Mouse (Mus musculus) A20 (cell line): ENCODE measurements around the gene Pigs.

Experiments used
- DNase-seq: peaks from one replicate; pipeline ENCODE4 v3.0.0-alpha.2; 2011; ENCODE audit warnings: low read depth, low spot score

Gene Pigs

DNA sequence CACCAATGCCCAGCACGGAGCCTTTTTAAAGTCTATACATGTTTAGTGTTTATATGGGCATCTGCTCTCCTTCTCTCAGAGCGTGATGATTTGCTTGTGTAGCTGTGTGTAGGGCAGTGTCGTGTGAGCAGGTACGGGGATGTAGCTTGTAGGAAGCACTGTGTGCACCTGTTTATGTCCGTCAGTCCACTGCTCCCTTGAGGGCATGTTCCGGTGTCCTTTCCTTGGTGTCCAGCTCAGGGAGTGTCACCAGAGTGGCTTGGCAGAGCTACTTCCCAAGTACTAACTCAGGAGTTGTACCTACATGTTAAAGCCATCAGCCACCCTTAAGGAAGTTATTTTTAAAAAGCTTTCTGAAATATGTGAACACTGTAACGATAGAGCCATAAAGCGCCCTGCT is 8.8 kb downstream of the Pigs start:
- DNase-seq = no peak

DNA sequence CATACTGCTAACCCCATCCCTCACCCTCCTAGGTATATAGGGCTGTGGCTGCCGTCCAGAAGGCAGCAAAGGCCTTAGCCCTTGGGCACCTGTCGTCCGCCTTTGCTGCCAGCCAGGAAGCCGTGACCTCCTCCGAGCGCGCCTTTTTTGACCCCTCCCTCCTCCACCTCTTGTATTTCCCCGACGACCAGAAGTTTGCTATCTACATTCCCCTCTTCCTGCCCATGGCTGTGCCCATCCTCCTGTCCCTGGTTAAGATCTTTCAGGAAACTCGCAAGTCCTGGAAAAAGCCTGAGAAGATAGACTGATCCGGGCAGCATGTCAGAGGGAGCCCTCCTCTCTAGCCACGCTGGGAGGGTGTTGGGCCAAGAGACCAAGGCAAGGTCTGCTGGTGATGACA is 13.5 kb downstream of the Pigs start:
- DNase-seq = no peak

DNA sequence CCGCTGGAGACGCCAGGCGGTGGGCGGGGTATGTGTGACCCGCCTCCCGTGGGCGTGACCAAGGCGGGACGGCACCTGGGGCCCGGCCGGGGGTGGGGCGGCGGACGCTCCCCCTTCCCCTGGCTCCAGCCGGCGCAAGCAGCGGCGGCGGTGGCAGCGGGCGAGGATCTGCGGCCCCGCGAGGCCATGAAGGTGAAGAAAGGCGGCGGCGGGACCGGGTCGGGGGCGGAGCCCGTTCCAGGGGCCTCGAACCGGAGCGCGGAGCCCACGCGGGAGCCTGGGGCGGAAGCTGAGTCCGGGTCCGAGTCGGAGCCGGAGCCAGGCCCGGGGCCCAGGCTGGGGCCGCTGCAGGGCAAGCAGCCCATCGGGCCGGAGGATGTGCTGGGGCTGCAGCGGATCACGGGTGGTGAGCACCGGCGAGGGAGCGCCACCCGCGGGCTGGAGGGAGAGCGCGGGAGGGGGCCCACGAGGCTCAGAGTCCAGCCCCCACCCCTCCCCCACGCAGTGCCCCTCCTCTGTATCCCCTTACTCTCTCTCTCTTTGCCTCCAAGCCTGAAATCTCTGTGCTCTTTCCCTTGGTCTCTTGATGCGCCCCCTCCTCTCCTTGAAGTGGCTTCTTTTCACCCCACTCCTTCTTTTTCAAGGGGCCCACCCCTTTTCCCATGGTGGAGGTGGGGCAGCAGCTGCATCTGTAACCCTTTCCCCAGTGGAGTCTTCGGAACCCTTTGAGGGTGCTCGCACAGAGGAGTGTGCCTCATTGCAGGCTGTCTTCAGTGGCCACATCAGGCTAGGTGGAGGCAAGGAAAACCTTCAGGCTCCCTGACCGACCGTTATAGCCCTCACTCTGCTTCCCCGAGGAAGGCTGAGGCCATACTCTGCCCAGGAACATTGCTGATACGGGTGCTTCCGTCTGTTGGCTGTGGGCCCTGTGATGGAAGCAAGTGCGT is 15.4 kb downstream of the Pigs start, which contains the start of gene Unc119:
Unc119 (plus strand) TSS at position 102 of the 947 bp plus-strand sequence.
- peak; percentile 86 for DNase-seq

DNA sequence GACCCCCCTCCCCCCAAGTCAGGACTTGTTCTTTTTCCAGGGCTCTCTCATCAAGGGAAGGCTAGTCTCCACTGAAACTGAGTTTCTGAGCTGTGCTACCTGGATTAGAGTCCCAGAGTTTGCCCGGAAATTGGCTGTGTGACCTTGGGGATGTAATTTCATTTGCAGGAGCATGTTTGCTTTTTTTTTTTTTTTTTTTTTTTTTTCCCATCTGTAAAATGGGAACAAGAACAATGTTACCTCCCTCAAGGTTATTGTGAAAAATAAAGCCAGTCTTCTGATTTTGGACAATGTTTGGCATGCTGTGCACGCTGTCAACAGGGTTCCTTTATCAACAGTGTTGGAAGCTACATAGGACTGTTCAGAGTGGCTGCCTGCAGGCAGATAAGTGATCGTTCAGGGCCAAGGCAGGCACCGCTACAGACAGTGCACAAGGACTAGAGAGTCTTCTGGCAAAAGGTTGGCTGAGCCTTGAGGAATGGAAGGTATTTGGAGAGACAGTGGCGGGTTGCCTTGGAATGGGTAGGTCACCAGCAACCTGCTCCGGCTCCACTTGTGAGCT is 16.2 kb downstream of the Pigs start:
- DNase-seq = no peak

DNA sequence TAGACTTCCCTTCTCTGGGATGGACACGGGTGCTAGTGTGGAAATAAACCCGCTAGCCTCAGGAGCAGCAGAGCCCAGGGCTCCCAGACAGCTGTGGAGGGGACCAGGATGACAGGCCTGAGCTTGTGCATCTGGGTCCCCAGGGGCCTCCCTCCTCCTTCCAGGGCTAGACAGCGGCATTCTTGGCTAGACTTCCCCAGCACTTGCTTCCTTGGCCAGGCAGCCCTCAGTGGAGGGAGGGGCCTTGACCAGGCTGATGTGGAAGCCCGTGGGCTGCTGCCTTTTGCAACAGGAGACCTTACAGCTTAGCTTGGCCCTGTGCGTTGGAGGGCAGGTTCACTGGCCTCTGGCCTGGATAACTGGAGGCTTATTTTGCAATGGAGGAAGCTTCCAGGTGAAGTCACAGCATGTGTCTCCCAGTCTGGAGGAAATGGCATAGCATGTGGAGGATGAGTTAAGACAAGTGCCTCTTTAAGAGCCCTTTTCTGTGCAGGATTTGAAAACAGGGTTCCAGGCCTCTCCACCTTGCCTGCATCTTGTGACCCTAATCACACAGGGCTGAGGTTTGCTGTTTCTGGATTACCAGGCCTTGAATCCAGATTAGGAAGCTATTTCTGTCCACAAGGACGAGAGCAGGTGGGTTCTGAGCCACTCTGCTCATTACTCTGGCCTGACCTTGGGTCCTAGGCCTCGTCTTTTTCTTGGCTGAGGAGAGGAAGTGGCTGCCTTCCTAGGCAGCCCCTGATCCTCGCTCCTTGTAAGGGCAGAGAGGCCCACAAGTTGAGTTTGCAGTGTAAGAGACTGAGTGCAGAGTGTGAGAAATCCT is 16.9 kb downstream of the Pigs start:
- peak; percentile 36 for DNase-seq

DNA sequence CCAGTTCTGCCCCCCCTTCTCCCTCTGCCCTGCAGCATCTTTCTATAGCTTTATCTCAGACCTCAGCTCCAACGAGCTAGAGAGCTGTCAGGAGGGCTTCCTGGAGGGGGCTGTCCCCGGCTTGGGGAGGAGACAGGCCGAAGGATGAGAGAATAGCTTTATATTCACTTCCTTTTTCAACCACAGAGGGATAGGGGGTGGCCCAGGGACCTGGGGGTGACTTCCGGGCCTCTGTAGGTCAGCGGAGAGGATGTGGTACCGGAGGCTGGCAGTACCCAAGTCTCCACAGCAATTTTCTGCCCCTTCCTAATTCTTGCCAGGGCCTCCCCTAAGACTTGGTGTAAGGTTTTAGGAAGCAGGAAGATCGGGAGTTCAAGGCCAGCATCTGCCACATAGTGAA is 17.6 kb downstream of the Pigs start:
- DNase-seq = peak; percentile 89

DNA sequence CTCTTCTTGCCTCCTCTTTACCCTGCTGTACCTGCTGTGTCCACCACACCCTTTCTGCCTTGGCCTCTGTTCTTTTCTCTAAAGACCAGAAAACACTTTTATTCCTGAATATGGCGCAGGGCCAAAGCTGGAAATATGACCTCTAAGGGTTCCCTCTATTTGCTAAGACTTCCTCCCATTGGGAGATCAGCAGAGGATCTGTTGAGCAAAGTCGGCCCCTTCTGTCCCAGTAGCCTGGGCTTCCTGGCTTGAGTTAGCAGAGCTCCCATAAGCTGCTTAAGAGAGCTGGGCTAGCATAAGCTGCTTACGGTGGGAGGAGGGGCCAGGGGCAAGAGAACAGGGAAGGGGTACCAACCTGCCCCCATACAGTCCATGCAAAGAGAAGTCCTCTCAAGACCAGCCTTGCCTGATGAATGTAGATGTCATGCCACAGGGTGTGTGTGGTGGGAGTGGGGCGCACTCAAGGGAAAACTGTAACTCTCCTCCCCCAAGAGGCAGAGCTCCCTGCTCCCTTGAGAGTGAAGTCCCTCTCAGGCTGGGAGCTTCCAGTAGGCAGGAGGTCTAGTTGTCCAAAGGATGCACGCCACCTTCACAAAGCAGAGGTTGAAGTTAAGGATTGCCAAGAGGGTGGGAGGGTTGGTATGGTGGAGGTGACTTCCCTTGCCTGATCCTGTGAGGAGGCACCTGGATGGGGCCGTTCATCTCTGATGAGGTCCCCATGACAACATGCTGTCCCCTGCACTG is 18.3 kb downstream of the Pigs start:
- DNase-seq = peak; percentile 76

DNA sequence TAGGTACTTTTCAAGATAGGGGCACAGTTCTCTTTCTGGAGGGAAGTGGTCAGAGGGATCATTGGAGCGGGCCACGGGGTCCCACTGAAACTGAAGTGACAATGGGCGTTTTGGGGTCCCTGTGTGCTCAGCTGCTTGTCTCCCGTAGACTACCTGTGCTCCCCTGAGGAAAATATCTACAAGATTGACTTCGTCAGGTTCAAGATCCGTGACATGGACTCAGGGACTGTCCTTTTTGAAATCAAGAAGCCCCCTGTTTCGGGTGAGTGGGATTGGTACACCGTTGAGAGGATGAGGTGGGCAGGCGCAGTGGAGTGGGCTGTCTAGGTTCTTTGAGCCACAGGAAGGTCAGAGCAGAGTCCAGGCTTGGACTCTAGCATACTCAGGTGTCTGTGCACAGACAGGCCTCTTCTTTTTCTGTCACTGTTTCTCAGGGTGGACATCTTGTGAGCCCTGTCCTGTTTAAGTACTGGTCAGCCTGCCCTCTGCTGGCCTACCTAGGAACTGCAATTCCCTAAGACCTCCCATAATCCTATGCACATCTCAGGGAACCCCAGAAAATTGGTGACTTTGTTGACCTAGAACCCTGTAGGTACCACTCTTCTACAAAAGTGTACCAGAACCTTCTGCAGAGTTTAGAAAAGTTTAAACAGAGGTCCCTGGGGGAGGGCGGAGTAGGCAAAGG is 19.0 kb downstream of the Pigs start:
- peak; percentile 86 for DNase-seq

DNA sequence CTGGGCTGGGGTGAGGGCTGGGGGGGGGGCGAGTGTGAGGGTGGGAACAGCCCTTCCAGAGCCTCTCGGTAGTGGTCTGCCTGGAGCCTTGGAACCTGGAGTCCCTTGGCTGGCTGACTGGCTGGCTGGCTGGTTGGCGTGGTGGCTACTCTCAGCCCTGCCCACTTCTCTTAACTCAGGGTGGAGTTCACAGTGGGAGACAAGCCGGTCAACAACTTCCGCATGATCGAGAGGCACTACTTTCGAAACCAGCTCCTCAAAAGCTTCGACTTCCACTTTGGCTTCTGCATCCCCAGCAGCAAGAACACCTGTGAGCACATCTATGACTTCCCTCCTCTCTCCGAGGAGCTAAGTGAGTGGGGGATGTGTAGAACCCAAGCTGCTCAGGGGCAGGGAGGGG is 19.7 kb downstream of the Pigs start:
- DNase-seq = peak; percentile 89

DNA sequence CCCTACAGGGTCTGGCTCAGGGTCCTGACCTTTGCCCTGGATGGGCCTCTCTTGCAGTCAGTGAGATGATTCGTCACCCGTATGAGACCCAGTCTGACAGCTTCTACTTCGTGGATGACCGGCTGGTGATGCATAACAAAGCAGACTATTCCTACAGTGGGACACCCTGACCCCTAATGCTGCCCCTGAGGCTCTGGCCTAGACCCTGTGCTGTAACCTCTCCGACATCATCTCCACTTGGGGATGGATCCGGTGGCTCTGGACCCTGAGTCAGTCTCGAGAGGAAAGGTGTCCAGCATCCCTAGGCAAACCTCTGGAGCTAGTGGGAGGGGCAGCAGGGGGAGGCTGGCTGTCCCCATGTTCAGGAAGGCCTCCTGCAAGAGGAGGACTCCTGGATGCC is 20.3 kb downstream of the Pigs start:
- no peak for DNase-seq

DNA sequence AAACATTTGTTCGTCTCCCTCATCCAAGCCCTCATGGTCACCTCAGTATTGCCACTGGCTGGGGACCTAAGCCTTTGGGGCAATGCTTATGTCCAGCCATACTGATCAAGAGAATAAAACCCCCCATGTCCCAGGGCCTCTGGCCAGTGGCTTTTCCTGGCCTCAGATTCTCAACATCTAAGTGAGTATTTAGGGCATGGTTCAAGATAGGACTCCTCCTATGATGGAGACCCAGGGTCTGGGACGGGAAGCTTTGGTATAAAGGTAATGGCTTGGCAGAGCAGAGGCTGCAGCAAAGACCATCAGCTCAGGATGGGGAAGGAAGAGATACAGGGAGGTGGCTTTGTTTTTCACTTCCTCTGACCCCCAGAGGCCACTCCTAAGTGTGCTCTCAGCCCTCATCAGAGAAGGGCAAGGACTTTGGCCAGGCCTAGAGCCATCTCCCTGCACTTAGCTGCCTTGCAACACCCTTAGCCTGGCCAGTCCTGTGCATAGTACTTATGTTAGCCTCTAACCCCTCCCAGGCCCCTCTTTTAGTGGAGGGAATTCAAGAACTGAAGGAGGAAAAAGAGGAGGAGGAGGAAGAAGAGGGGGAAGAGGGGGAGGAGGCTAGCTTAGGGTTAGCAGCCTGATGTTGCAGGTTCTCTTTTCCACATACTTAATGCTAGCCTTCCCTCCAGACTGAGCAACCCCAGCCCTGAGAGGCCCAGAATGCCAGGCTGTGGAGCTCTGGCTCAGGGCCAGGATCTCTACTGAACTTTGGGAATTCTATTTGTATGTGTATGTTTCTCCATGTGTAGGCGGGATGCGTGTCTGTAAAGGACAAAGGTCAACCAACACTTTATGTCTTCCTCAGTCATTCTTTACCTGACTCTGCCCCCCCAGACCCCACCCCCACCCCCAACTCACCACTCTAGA is 21.5 kb downstream of the Pigs start:
- peak; percentile 48 for DNase-seq

DNA sequence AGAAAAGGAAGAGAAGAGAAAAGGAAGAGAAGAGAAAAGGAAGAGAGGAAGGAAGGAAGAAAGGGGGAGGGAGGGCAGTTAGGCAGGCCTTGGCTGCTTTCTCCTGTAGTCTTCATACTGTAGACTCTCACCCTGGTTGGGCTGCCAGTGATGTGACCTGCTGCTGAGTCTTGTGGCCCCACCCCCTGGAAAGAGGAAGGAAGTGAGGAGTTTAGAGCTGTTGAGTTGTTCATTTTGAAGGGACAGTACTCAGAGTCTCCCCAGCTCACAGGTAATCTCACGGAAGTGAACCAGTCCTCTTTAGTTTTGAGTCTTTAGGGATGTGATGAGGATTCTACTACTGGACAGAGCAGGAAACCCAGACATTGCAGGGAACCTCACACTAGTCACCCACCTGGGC is 24.9 kb downstream of the Pigs start:
- DNase-seq = peak; percentile 84

DNA sequence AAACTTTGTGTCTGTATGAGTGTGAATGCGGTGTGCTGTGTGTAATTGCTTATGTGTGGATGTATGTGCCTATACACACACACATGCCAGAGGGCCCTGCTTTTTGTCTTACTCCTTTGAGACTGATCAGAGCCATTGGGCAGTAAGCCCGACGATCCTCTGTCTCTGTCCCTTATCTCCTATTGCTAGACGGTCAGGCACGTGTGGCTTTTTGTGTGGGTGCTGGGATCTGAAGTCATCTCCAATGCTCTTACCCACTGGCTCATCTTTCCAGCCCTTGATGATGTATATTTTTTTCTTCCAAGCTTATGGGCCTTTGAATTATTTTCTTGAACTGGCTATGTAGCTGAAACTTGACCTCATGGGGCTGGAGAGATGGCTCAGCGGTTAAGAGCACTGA is 26.7 kb downstream of the Pigs start:
- DNase-seq = no peak

DNA sequence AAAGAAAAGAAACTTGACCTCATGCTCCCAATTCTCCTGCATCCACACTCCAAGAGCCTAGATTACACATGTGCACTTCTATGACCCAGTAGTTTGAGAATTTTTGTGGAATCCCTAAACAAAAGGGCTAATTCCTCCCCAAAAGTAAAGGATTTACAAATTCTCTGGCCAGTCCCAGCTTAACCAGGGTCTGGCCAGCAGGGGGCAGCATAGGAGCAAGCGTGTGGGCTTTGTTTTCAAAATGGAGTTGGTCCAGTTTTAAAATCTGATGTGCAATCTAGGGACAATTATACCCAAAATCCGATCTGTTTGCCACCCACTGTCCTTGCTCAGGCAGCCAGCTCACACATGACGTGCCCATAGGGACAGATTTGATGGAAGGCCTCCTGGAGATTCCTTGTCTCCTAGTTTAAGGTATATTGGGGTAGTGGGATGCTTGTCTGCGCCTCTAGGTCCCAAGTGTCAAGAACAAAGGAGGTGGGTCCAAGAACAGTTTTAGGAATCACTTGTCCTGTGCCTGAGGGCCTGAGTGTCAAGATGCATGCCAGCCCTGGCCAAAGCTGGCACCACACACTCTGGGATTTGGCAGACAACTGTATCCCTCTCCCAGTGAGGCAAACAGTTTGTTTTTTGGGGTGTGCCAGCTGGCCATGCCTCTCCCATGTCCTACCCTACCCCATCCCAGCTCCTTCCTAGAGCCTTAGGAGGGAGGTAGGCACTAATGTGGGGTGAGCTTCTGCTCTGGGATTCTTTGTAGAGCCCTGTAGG is 27.4 kb downstream of the Pigs start:
- peak; percentile 72 for DNase-seq

DNA sequence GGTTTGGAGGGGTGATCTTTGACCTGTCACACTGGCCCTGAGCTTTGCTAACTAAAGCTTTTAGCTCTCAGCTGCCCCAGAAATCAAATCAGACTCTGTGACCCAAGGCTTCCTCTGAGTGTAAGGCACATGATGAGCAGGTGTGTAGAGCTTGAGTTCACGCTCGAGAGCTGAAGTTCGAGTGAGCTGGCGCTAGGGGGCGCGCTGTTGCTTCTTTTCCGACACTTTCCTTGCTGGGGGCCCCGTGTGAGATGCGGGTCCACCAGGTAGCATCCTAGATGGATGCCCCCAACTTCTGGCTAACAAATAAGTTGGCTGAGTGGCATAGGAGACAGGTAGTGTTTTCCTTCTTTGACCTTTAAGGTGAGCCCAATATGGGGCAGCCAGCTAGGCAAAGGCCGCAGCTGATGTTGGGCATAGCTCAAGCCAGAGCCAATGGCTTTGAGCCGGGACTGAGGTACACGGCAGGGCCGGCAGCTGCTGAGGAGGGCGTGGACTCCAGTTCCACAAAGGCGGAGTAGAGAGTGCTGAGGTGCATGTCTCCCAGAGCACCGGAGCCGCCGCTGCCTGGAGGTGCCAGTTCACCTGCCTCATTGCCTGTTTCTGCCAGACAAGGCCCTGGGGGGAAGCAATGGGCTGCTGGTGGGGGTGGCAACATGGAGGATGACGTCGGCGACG is 30.3 kb downstream of the Pigs start:
- peak; percentile 78 for DNase-seq

DNA sequence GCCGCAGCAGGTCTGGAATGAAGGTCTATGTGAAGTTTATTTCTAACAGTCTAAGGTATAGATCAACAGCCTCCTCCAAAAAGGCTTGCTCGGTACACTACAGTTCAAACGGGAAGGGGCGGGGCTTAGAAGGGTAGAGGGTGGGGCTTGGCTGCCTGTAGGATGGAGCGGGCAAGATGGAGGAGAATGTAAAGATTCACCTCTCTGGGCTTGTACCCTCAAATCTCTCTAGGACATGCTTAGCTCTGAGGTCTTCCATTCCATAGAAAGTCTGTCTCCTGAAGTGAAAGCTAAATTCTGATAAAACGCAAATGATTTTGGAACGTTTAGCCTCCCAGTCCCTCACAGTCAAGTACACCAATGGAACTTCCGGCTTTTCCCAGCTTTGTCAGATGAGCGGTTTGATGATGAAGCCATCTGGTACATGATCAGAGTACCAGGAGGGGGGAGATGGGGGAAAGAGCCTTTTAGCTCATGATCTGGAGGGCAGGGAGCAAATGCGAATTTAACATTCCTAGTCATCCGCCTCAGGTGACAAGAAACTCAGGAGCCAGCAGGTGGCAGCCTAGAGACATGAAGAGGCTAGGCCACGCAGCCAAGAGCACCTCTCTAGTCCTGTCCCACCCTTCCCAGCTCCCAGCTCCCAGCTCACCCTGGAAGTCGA is 32.0 kb downstream of the Pigs start:
- peak; percentile 85 for DNase-seq

DNA sequence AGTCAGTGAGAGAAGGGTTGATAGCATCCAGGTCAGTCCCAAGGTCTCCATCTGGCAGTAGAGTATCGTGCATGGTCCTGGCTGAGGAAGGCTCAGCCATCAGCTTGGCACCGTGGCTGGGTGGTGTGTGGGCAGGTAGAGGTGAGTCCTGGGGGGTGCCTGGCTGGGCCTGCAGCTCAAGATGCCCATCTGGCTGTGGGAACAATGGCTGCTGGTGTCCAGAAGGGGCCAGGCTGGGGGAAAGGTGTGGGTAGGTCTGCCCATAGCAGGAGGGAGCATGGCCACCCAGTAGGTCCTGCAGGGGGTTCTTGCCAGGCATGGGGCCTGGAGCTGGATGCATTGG is 32.5 kb downstream of the Pigs start:
- no peak for DNase-seq
